Mouse (Mus musculus) small intestine, adult 2 months (tissue): ENCODE data around the gene Pdxdc1.

Experiments
- CTCF ChIP-seq: fragments of 200-500 bp; IDR thresholded peaks from 2 replicates; pipeline ENCODE4 v1.5.1; 2012; ENCODE audit warnings: low read depth, mild to moderate bottlenecking, control low read depth, inconsistent platforms, low read length, moderate library complexity, mixed read lengths; ENCODE audit not compliant: insufficient replicate concordance, insufficient read length; ENCODE audit errors: extremely low read depth
- POLR2A ChIP-seq: fragments of 200-500 bp; IDR thresholded peaks from 2 replicates; pipeline ENCODE4 v1.6.1; 2012; ENCODE audit warnings: low read depth, mild to moderate bottlenecking, control low read depth, inconsistent platforms, low read length, moderate library complexity

- TF ChIP-seq CTCF (no peak), POLR2A (no peak)
Observed at GRCm38 (mm10) chr16:13845031-13845430, 57.9 kb downstream of the Pdxdc1 start.
